Mouse (Mus musculus) spleen, postnatal 36 days (tissue): ENCODE results near the gene Ifi214.
A peak's percentile ranks its signal among the peaks of the same experiment; 100 is the strongest.
"Not testable (repeated sequence)": the region's sequence is repeated elsewhere in the genome, so short reads cannot be mapped to it uniquely, and the experiment has no call there.

Experiments
- DNase-seq, 2 experiments: peaks; one replicate each; pipeline ENCODE4 v3.0.0; 2022; ENCODE audit warnings: low spot score in 2 of 2, mixed read lengths in 1 of 2

Gene Ifi214

GRCm38 (mm10) chr1:173535791-173536190 is at the start of gene Ifi214:
Gene Ifi214, minus strand, starts transcription at chr1:173535957.
- peak; percentile 67 to 71 for DNase-seq

GRCm38 (mm10) chr1:173579921-173580585 is 44.3 kb upstream of the Ifi214 start:
- DNase-seq: no peak

- no peak for DNase-seq
Measured at GRCm38 (mm10) chr1:173579079-173579478, 43.3 kb upstream of the Ifi214 start.

DNA sequence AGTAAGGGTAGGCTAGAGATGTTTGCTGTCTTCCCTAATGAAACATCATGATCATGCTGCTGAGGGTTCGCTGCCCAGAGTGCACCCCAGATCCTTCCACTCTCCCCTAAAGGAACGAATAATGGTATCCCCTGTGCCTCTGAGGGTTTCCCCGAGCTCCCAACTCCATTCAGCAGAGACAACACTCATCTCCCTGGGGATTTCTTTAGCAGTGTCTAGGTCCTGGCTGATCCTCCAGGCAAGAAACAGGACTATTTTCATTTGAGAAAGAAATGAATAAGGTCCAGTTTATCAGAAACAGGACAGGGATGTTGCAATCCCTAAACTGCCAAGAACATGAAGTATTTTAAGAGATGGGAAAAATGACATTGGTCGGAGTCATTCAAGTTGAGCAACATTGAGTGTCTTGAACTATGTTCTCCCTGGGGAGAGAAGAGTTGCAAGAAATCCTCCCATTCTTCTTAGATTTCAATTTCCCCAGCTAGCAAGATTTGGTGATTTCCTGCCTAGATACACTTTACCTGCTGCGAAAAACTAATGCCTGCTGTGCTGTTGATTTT is 14.8 kb upstream of the Ifi214 start:
- DNase-seq: not testable (repeated sequence)

GRCm38 (mm10) chr1:173548798-173549197 is 13.0 kb upstream of the Ifi214 start:
- not testable (repeated sequence) for DNase-seq

- DNase-seq: no peak
Measured at GRCm38 (mm10) chr1:173521452-173521851, 14.3 kb downstream of the Ifi214 start.

DNA sequence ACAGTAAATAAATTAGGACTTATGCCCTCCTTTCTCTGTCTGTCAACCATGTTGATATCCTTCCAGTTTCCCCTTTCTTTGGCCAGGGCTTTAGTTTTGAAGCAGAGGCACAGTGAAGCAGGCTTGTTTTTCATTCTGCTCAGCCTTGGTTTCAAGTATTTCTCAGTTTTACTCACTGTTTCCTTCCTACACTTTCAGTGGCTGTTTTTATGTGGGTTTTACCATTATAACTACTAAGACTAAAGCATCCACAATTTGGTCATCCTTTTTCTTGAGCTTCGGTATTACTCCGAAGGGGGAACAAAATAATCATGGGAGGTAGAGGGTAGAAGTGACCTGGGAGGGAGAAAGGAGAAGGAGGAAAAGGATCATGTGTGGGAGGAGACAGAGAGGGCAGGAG is 25.2 kb downstream of the Ifi214 start:
- DNase-seq: not testable (repeated sequence)

GRCm38 (mm10) chr1:173491483-173491882 is 44.3 kb downstream of the Ifi214 start:
- DNase-seq: not testable (repeated sequence)

- peak; percentile 75 to 78 for DNase-seq
Measured at GRCm38 (mm10) chr1:173490812-173491480, 44.8 kb downstream of the Ifi214 start, which contains the start of gene Ifi206. Gene Ifi206, minus strand, starts transcription at chr1:173491041.

GRCm38 (mm10) chr1:173481182-173481574 is 54.6 kb downstream of the Ifi214 start:
- not testable (repeated sequence) for DNase-seq

DNA sequence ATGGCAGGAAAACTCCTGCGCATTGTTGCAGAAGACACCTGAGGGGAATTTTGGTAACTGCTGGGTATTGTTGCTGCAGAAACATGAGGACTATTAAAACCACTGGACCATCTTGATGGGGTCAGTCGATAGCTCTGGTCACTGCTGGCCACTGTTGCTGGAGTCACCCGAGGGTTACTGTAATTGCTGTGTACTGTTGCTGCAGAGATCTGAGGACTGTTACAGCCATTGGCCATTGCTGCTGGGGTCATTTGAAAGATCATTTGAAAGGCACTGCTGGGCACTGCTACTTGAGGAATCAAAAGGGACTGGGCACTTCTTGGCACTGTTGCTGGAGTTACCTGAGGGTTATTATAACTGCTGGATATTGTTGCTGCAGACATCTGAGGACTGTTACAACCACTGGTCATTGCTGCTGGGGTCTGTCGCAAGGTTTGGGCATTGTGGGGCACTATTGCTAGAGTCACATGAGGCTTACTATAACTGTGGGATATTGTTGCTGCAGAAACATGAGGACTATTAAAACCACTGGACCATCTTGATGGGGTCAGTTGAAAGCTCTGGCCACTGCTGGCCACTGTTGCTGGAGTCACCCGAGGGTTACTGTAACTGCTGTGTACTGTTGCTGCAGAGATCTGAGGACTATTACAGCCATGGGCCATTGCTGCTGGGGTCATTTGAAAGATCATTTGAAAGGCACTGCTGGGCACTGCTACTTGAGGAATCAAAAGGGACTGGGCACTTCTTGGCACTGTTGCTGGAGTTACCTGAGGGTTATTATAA is 55.2 kb downstream of the Ifi214 start:
- DNase-seq: not testable (repeated sequence)
